ENCODE assay signal across 18 mouse cellular contexts in the genomic region with DNA sequence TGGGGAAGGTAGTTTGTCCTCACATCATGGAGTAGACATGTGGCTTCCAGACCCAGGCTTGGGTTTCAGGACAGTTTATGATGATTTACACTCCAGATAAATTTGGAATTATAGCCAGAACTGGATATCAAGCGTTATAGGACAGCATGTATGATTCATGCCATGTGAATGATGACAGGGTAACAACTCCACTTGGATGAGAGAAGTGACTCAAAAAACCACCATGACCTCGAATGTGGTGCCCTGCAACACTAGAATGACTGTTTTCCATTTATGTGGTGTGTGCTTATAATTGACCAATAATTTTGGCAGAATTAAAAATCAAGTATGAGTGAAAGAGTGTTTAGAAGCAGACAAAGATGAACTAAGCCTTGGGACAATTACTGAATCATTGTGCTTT.
DNase-seq lines count a peak whose midpoint lies in the region; TF ChIP-seq lines count a peak whose summit lies in the region.
"Had no signal": no experiment of that assay in that cellular context is flagged by ENCODE, and none has a peak within 500 bp of the region (broad histone marks: within the 10 kb centered on the region; RNA-seq: fewer than 3 reads in every experiment).

No protein-coding gene starts in this region.

- H3K27me3 ChIP-seq in C2C12 (ENCODE audit: control insufficient read depth, insufficient read depth, insufficient read length), result no peaks in the 10 kb centered on the region
- H3K27me3 ChIP-seq: embryonic facial prominence, embryonic 12.5 days; forebrain, embryonic 13.5 days; forebrain, embryonic 15.5 days had no signal

- TF ChIP-seq CTCF in C2C12 (IDR thresholded peaks at IDR 0.05; ENCODE audit: control insufficient read depth, insufficient read depth, insufficient read length), result no peak

- no peaks in the 10 kb centered on the region for H3K36me3 ChIP-seq in C2C12 (ENCODE audit: control insufficient read depth, insufficient read depth)
- H3K36me3 ChIP-seq: embryonic facial prominence, embryonic 10.5 days; embryonic facial prominence, embryonic 12.5 days; forebrain, embryonic 15.5 days had no signal

- no peak overlapping the region for H3K4me3 ChIP-seq in C2C12 (ENCODE audit: insufficient read depth, poor library complexity, severe bottlenecking)
- H3K4me3 ChIP-seq: embryonic facial prominence, embryonic 10.5 days; embryonic facial prominence, embryonic 12.5 days; forebrain, embryonic 13.5 days; forebrain, embryonic 15.5 days had no signal

- no peaks in the 10 kb centered on the region for H3K79me2 ChIP-seq in C2C12 (ENCODE audit: control insufficient read depth, insufficient read depth)

- peak; percentile 12 for DNase-seq in adrenal gland, adult 8-10 months
- DNase-seq in adrenal gland, postnatal 10 days, result no peak
- DNase-seq in 3134 (ENCODE audit: extremely low read depth, insufficient read length, low spot score), result peak; percentile 15
- DNase-seq in urinary bladder, postnatal 10 days (ENCODE audit: low spot score), result no peak
- DNase-seq in heart, adult 11 months, result no peak
- DNase-seq: adrenal gland, postnatal 25 days; B cell, adult 2 months; cerebellum, adult 11-12 months; cerebellum, adult 2 months; cerebellum, adult 9-10 months; cerebellum, postnatal 10 days; cerebellum, postnatal 25 days; forebrain, postnatal 0 days had no signal

- no peak overlapping the region for H3ac ChIP-seq in C2C12 (ENCODE audit: control insufficient read depth, insufficient read length, low read depth)

- no peaks in the 10 kb centered on the region for H3K79me3 ChIP-seq in C2C12 (ENCODE audit: low read depth)

TF ChIP-seq in C2C12, 6 proteins besides CTCF, POLR2A, EP300 and RAD21:
- TF ChIP-seq MYOD1 (IDR thresholded peaks at IDR 0.05; ENCODE audit: control insufficient read depth, insufficient read length, low read depth) (peak; percentile 1), CEBPB (IDR thresholded peaks at IDR 0.05; ENCODE audit: low read depth) (peak; percentile 10), FOSL1 (IDR thresholded peaks at IDR 0.05; ENCODE audit: insufficient read depth, low read length, poor library complexity, severe bottlenecking) (peak; percentile 54), MYOG (IDR thresholded peaks at IDR 0.05; ENCODE audit: control insufficient read depth, extremely low read depth, insufficient read length) (no peak)

Comparison
In these comparisons a context has a peak if more than half of its experiments do, and no peak if none do; other contexts are left out.
1. DNase-seq: peak in adrenal gland, adult 8-10 months (single experiment) and 3134 (single experiment); none in adrenal gland, postnatal 10 days (single experiment), urinary bladder, postnatal 10 days (single experiment) and heart, adult 11 months (single experiment).